16 mouse cellular contexts compared by ENCODE assay signal in the genomic region with DNA sequence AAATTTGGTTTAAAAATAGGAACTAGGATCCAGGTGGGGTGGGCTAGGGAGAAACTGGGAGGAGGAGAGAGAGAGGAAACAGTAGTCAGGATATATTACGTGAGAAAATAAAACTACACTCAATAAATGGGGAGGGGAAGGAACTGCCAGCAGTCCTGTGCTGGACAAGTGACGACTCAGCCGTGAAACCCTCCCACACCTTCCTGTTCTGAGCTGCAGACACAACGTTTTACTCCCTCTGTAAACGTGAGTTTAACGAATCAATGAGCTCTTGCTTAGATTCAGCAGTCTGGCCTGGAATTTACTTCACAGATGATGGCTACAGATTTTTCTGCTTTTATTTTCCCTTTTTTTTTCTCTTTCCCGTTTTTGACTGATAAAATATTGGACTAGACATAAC. TPM values are rescaled to one million over a fixed set of nuclear protein-coding genes. Genes with fewer than 3 reads are reported as not detected.
A peak's percentile ranks its signal among the peaks of the same experiment; 100 is the strongest.
DNase-seq lines count a peak whose midpoint lies in the region; ATAC-seq and TF ChIP-seq lines count a peak whose summit lies in the region.
"Had no signal": no experiment of that assay in that cellular context is flagged by ENCODE, and none has a peak within 500 bp of the region (broad histone marks: within the 10 kb centered on the region; RNA-seq: fewer than 3 reads in every experiment).

No protein-coding gene starts in this region.

- peak overlapping the region; percentile 7; the same call in 1 of the 2 replicates for H3K4me2 ChIP-seq in intestine, embryonic 15.5 days (replicated peaks)
- no peak overlapping the region for H3K4me2 ChIP-seq in intestine, embryonic 16.5 days (ENCODE audit: low read depth, low read length)
- no peak overlapping the region for H3K4me2 ChIP-seq in lung, embryonic 14.5 days
- H3K4me2 ChIP-seq in lung, postnatal 0 days (replicated peaks; ENCODE audit: low read depth, low read length) = no peak overlapping the region
- H3K4me2 ChIP-seq in liver, postnatal 0 days (ENCODE audit: low read depth, low read length) = 0 out of 2 replicates have a peak overlapping the region, but pooled peaks have one; percentile 9
- H3K4me2 ChIP-seq: embryonic facial prominence, embryonic 13.5 days; midbrain, embryonic 13.5 days had no signal

- H3K36me3 ChIP-seq in intestine, embryonic 15.5 days = no peaks in the 10 kb centered on the region
- H3K36me3 ChIP-seq in intestine, embryonic 16.5 days (ENCODE audit: control insufficient read depth, insufficient read depth, low read length) = no peaks in the 10 kb centered on the region
- H3K36me3 ChIP-seq in lung, embryonic 14.5 days (ENCODE audit: insufficient read depth) = no peaks in the 10 kb centered on the region
- H3K36me3 ChIP-seq in lung, postnatal 0 days (ENCODE audit: insufficient read depth, low read length) = no peaks in the 10 kb centered on the region
- H3K36me3 ChIP-seq in liver, postnatal 0 days (replicated peaks; ENCODE audit: insufficient read depth, low read length) = no peaks in the 10 kb centered on the region
- H3K36me3 ChIP-seq: embryonic facial prominence, embryonic 13.5 days; midbrain, embryonic 13.5 days had no signal

- peak; percentile 30 for DNase-seq in lung, embryonic 14.5 days
- no peak for DNase-seq in lung, postnatal 0 days (ENCODE audit: low spot score)
- no peak for DNase-seq in liver, postnatal 0 days
- no peak for DNase-seq in thymus, adult 18-20 months
- DNase-seq in retina, postnatal 1 day = no peak
- DNase-seq: adrenal gland, postnatal 25 days; cerebellum, adult 8-10 months; kidney, postnatal 10 days; lung, postnatal 36 days; thymus, postnatal 4 days had no signal

- H3K4me3 ChIP-seq in intestine, embryonic 15.5 days (replicated peaks) = no peak overlapping the region
- H3K4me3 ChIP-seq in intestine, embryonic 16.5 days (ENCODE audit: low read length) = no peak overlapping the region
- H3K4me3 ChIP-seq in lung, embryonic 14.5 days (ENCODE audit: low read depth, low read length) = no peak overlapping the region
- H3K4me3 ChIP-seq in lung, postnatal 0 days (ENCODE audit: low read depth, low read length) = no peak overlapping the region
- no peak overlapping the region for H3K4me3 ChIP-seq in liver, postnatal 0 days (ENCODE audit: low read depth, low read length)
- H3K4me3 ChIP-seq: embryonic facial prominence, embryonic 13.5 days; midbrain, embryonic 13.5 days had no signal

- H3K4me1 ChIP-seq in intestine, embryonic 15.5 days (replicated peaks) = 0 out of 2 replicates have a peak, but pooled peaks cover 4% of the 10 kb centered on the region
- H3K4me1 ChIP-seq in intestine, embryonic 16.5 days (ENCODE audit: control insufficient read depth, insufficient read depth, low read length) = 0 out of 2 replicates have a peak, but pooled peaks cover 6% of the 10 kb centered on the region
- H3K4me1 ChIP-seq in lung, embryonic 14.5 days (ENCODE audit: insufficient read depth) = no peaks in the 10 kb centered on the region
- H3K4me1 ChIP-seq in lung, postnatal 0 days (ENCODE audit: insufficient read depth, low read depth, low read length) = no peaks in the 10 kb centered on the region
- H3K4me1 ChIP-seq in liver, postnatal 0 days (ENCODE audit: insufficient read depth) = no peaks in the 10 kb centered on the region
- H3K4me1 ChIP-seq: midbrain, embryonic 13.5 days had no signal

- H3K27ac ChIP-seq in intestine, embryonic 15.5 days = no peak overlapping the region
- H3K27ac ChIP-seq in intestine, embryonic 16.5 days (ENCODE audit: low read length) = no peak overlapping the region
- H3K27ac ChIP-seq in lung, embryonic 14.5 days (ENCODE audit: low read depth) = no peak overlapping the region
- H3K27ac ChIP-seq in lung, postnatal 0 days (ENCODE audit: low read length) = no peak overlapping the region
- H3K27ac ChIP-seq in liver, postnatal 0 days (ENCODE audit: low read depth) = peak overlapping the region; percentile 16; the same call in 1 of the 2 replicates
- H3K27ac ChIP-seq: embryonic facial prominence, embryonic 13.5 days; midbrain, embryonic 13.5 days had no signal

- H3K9me3 ChIP-seq in intestine, embryonic 15.5 days = no peaks in the 10 kb centered on the region
- no peaks in the 10 kb centered on the region for H3K9me3 ChIP-seq in intestine, embryonic 16.5 days (ENCODE audit: control insufficient read depth, low read length)
- no peaks in the 10 kb centered on the region for H3K9me3 ChIP-seq in lung, embryonic 14.5 days (ENCODE audit: low read depth, low read length)
- no peaks in the 10 kb centered on the region for H3K9me3 ChIP-seq in lung, postnatal 0 days (ENCODE audit: low read length)
- no peaks in the 10 kb centered on the region for H3K9me3 ChIP-seq in liver, postnatal 0 days (ENCODE audit: low read length)
- H3K9me3 ChIP-seq: embryonic facial prominence, embryonic 13.5 days; midbrain, embryonic 13.5 days had no signal

- no peak for TF ChIP-seq CTCF in lung, embryonic 14.5 days (IDR thresholded peaks at IDR 0.05; ENCODE audit: low read depth)
- TF ChIP-seq CTCF in lung, postnatal 0 days (IDR thresholded peaks at IDR 0.05) = no peak
- TF ChIP-seq CTCF in liver, postnatal 0 days (IDR thresholded peaks at IDR 0.05; ENCODE audit: low read depth) = no peak

- no peak overlapping the region for H3K9ac ChIP-seq in intestine, embryonic 15.5 days
- no peak overlapping the region for H3K9ac ChIP-seq in intestine, embryonic 16.5 days (ENCODE audit: low read depth, low read length)
- no peak overlapping the region for H3K9ac ChIP-seq in lung, embryonic 14.5 days
- H3K9ac ChIP-seq in lung, postnatal 0 days (replicated peaks; ENCODE audit: low read depth) = no peak overlapping the region
- H3K9ac ChIP-seq in liver, postnatal 0 days (replicated peaks) = no peak overlapping the region
- H3K9ac ChIP-seq: embryonic facial prominence, embryonic 13.5 days; midbrain, embryonic 13.5 days had no signal

- no peak for ATAC-seq in intestine, embryonic 15.5 days
- no peak for ATAC-seq in intestine, embryonic 16.5 days
- no peak for ATAC-seq in lung, embryonic 14.5 days (ENCODE audit: insufficient read depth)
- no peak; the same call in 1 of the 2 replicates for ATAC-seq in lung, postnatal 0 days
- no peak for ATAC-seq in liver, postnatal 0 days
- ATAC-seq: forebrain, embryonic 16.5 days; hindbrain, embryonic 16.5 days; midbrain, embryonic 13.5 days had no signal

- TF ChIP-seq EP300 in lung, postnatal 0 days (IDR thresholded peaks at IDR 0.05) = no peak
- no peak for TF ChIP-seq EP300 in liver, postnatal 0 days (IDR thresholded peaks at IDR 0.05; ENCODE audit: low read depth)

- 27% methylated on average over 7 of the region's 7 CpGs for WGBS in intestine, embryonic 15.5 days
- 27% methylated on average over 7 of the region's 7 CpGs for WGBS in intestine, embryonic 16.5 days
- 21% methylated on average over 7 of the region's 7 CpGs for WGBS in lung, embryonic 14.5 days
- WGBS in lung, postnatal 0 days = 13% methylated on average over 7 of the region's 7 CpGs
- 11% methylated on average over 7 of the region's 7 CpGs for WGBS in liver, postnatal 0 days (ENCODE audit: insufficient replicate concordance)

- H3K27me3 ChIP-seq in intestine, embryonic 15.5 days (replicated peaks) = no peaks in the 10 kb centered on the region
- H3K27me3 ChIP-seq in intestine, embryonic 16.5 days (replicated peaks; ENCODE audit: control insufficient read depth, insufficient read depth, low read length) = no peaks in the 10 kb centered on the region
- no peaks in the 10 kb centered on the region for H3K27me3 ChIP-seq in lung, embryonic 14.5 days (ENCODE audit: insufficient read depth, low read length)
- no peaks in the 10 kb centered on the region for H3K27me3 ChIP-seq in lung, postnatal 0 days (replicated peaks; ENCODE audit: insufficient read depth, low read length)
- H3K27me3 ChIP-seq in liver, postnatal 0 days (ENCODE audit: insufficient read depth, low read length) = no peaks in the 10 kb centered on the region
- H3K27me3 ChIP-seq: embryonic facial prominence, embryonic 13.5 days; midbrain, embryonic 13.5 days had no signal

RNA-seq across cellular contexts. Expression of a gene that starts 18.8 kb away (rescaled TPM):
- polyA plus RNA-seq in intestine, embryonic 15.5 days (2015; fragmentation: Nextera tagmentation; extraction: Ambion mirVana) = 0.20 and 0.31 TPM in 2 replicates
- 0.10 and 0.13 TPM in 2 replicates for polyA plus RNA-seq in intestine, embryonic 16.5 days (2015; fragmentation: Nextera tagmentation; extraction: Ambion mirVana)
- polyA plus RNA-seq in lung, embryonic 14.5 days (2014; fragmentation: Nextera tagmentation; extraction: Ambion mirVana) = not detected in 2 replicates
- not detected in 2 replicates for polyA plus RNA-seq in lung, postnatal 0 days (2015; fragmentation: Nextera tagmentation; extraction: Ambion mirVana)
- 0.08 TPM in 2 replicates for polyA plus RNA-seq in liver, postnatal 0 days (2015; fragmentation: Nextera tagmentation; extraction: Ambion mirVana)
- polyA plus RNA-seq: forebrain, embryonic 16.5 days; midbrain, embryonic 13.5 days had no signal

Comparison
In these comparisons a context has a peak if more than half of its experiments do, and no peak if none do; other contexts are left out.
1. H3K4me2 ChIP-seq: peak in intestine, embryonic 15.5 days (single experiment) and liver, postnatal 0 days (single experiment); none in intestine, embryonic 16.5 days (single experiment), lung, embryonic 14.5 days (single experiment) and lung, postnatal 0 days (single experiment).